Mouse (Mus musculus) erythroblast, adult 5-6 weeks (primary cell): ENCODE results near the gene Flvcr1. TPM values are rescaled to one million over a fixed set of nuclear protein-coding genes. Genes with fewer than 3 reads are reported as not detected.
"Not testable (repeated sequence)": the region's sequence is repeated elsewhere in the genome, so short reads cannot be mapped to it uniquely, and the experiment has no call there.

Experiments
- ATAC-seq: replicated peaks from 2 replicates; pipeline ENCODE4 v1.8.0; 2016; ENCODE audit warnings: moderate number of reproducible peaks, mild to moderate bottlenecking, moderate TSS enrichment, inconsistent platforms; ENCODE audit not compliant: poor library complexity, low FRiP score, severe bottlenecking
- total RNA-seq, 2 experiments: library from RNA; stranded (forward) in 1 of 2; stranded (reverse) in 1 of 2; fragments of 150-400 nt in 1 of 2; fragments of 200-764, 138-1000 nt in 1 of 2; gene quantifications; 2 replicates each; pipeline versions ENCODE4 v1.2.3 to v1.2.4; 2015 to 2017; ENCODE audit warnings: low replicate concordance in 2 of 2

Flvcr1 gene
- total RNA-seq, 2 experiments from 2014 or later = 7.8 to 13.6 TPM

GRCm38 (mm10) chr1:191042688-191043087, 16.7 kb upstream of the Flvcr1 start:
- ATAC-seq = no peak

- 0 out of 2 replicates have a peak, but pooled peaks have one; percentile 44 for ATAC-seq
Observed at GRCm38 (mm10) chr1:191042106-191042505, 16.1 kb upstream of the Flvcr1 start.

- no peak for ATAC-seq
Observed at GRCm38 (mm10) chr1:191041352-191041751, 15.4 kb upstream of the Flvcr1 start.

GRCm38 (mm10) chr1:191037999-191038398, 12.0 kb upstream of the Flvcr1 start:
- no peak for ATAC-seq

GRCm38 (mm10) chr1:191036554-191037334, 10.8 kb upstream of the Flvcr1 start, which contains the start of gene Spata45:
TSS of gene Spata45 (plus strand) at chr1:191036639.
- no peak for ATAC-seq

GRCm38 (mm10) chr1:191035649-191036048, 9.7 kb upstream of the Flvcr1 start:
- no peak for ATAC-seq

- ATAC-seq = not testable (repeated sequence)
Observed at GRCm38 (mm10) chr1:191030922-191031425, 5.0 kb upstream of the Flvcr1 start.

GRCm38 (mm10) chr1:191030182-191030581, 4.2 kb upstream of the Flvcr1 start:
- ATAC-seq = no peak

- peak; percentile 31 for ATAC-seq
Observed at GRCm38 (mm10) chr1:191025016-191026012, 644 bp downstream of the Flvcr1 start.

GRCm38 (mm10) chr1:191023806-191024205, 2.2 kb downstream of the Flvcr1 start:
- ATAC-seq = not testable (repeated sequence)

- no peak for ATAC-seq
Observed at GRCm38 (mm10) chr1:191023140-191023539, 2.8 kb downstream of the Flvcr1 start.

- ATAC-seq = no peak
Observed at GRCm38 (mm10) chr1:191021016-191021415, 4.9 kb downstream of the Flvcr1 start.

GRCm38 (mm10) chr1:191020217-191020924, 5.6 kb downstream of the Flvcr1 start:
- no peak for ATAC-seq

- no peak for ATAC-seq
Observed at GRCm38 (mm10) chr1:191019803-191020202, 6.2 kb downstream of the Flvcr1 start.

- no peak for ATAC-seq
Observed at GRCm38 (mm10) chr1:191014271-191014670, 11.7 kb downstream of the Flvcr1 start.

GRCm38 (mm10) chr1:191008707-191009106, 17.3 kb downstream of the Flvcr1 start:
- ATAC-seq = no peak

GRCm38 (mm10) chr1:191002201-191002600, 23.8 kb downstream of the Flvcr1 start:
- 0 out of 2 replicates have a peak, but pooled peaks have one; percentile 20 for ATAC-seq

GRCm38 (mm10) chr1:191000686-191001085, 25.3 kb downstream of the Flvcr1 start:
- no peak for ATAC-seq

GRCm38 (mm10) chr1:190998027-190998426, 27.9 kb downstream of the Flvcr1 start:
- ATAC-seq = no peak
